Mouse (Mus musculus): Measurements from ENCODE around the gene Majin. TPM values are rescaled to one million over a fixed set of nuclear protein-coding genes. Genes with fewer than 3 reads are reported as not detected.

Majin gene
- total RNA-seq, 2 experiments from 2014 or later: not detected

DNA sequence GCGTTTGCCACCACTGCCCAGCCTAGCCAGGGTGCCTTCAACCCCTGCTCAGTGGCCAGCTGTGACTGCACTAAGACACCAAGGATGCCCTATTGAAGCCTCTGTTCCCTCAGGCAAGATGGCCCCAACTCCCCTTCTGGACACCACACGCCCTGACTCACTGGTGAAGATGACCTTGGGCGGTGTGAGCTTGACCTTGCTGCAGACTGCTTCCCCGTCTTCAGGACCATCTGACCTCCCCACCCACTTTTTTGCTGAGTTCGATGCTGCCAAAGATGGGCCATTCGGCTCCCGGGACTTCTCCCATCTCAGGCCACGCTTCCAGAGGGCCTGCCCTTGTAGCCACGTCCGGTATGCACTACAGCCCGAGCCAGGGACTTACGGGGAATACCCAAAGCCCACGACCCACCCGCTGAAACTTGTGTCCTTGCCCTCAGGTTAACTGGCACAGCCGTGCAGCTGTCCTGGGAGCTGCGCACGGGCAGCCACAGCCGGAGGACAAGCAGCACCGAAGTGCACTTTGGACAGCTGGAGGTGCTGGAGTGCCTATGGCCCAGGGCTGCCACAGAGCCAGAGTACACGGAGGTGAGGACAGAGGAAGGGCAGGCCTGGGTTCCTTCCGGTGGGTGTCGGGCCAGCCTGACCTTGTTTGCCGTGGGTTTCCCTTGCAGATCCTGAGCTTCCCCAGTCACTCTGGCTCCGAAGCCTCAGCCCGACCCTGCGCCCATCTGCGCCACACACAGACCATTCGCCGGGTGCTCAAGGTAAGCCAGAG, 63.5 kb downstream of the Majin start:
- intact Hi-C loops (cut with DNase I): no loop called here
- no peak for DNase-seq (ENCODE audit: extremely low spot score in 1 of 2, low spot score in 2 of 2)

GRCm38 (mm10) chr19:6253021-6253420, 68.8 kb downstream of the Majin start:
- intact Hi-C loops (cut with DNase I): no loop called here
- DNase-seq (ENCODE audit: extremely low spot score in 1 of 2, low spot score in 2 of 2): no peak

DNA sequence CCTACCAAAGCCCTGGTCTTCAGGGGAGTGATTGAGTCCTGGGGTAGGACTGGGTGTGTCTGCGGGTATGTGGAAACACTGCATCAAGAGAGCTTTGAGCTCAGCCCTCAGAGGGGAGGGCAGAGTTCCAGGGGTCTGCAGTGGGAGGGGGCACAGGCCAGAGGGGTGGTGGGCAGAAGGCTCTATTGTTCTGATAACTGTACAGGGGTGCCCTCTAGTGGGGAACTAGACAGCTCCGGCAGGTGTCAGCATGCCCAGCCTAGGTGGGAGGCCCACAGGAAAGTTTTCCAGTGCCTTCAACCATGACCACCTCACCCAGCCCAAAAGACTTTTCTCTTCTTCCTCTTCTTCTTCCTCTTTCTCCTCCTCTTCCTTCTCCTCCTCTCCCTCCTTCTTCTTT, 76.2 kb downstream of the Majin start:
- intact Hi-C loops (cut with DNase I): no loop called here
- no peak for DNase-seq (ENCODE audit: extremely low spot score in 1 of 2, low spot score in 2 of 2)

DNA sequence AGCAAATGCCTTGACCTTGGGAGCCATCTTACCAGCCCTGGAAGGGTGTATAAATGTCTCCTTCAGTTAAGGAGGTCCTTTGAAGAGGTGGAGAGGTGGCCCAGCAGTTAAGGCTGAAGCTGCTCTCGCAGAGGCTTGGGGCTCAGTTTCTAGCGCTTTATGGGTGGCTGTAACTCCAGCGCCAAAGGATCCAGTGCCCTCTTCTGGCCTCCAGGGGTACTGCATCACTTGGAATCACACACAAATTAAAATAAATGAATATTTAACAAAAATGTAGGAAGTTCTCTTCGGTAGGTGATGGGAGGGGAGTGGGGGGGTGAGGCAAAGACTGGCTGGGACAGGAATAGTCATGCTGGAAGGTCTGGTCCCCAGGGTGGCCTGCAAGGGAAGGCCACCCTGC, 76.8 kb downstream of the Majin start:
- DNase-seq (ENCODE audit: extremely low spot score in 1 of 2, low spot score in 2 of 2): no peak
- intact Hi-C loops (cut with DNase I): no loop called here

DNA sequence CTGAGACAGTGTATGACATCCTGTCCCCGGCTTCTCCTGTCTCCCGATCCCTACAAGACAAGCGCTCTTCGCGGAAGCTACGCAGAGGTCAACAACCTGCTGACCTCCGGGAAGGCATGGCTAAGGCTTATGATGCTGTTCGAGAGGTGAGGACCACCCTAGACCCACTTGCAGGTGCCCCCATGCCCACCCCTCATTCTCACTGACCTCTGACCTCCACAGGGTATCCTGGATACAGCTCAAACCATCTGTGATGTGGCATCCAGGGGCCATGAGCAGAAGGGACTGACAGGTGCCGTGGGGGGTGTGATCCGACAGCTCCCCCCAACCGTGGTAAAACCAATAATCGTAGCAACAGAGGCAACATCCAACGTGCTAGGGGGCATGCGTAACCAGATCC, 77.2 kb downstream of the Majin start:
- DNase-seq (ENCODE audit: extremely low spot score in 1 of 2, low spot score in 2 of 2): peak in 1 of 2 experiments; percentile 23
- intact Hi-C loops (cut with DNase I): no loop called here

- intact Hi-C loops (cut with DNase I): no loop called here
- DNase-seq (ENCODE audit: extremely low spot score in 1 of 2, low spot score in 2 of 2): peak in 1 of 2 experiments; percentile 71
These were observed 78.0 kb downstream of the Majin start for GRCm38 (mm10) chr19:6262222-6262621.

DNA sequence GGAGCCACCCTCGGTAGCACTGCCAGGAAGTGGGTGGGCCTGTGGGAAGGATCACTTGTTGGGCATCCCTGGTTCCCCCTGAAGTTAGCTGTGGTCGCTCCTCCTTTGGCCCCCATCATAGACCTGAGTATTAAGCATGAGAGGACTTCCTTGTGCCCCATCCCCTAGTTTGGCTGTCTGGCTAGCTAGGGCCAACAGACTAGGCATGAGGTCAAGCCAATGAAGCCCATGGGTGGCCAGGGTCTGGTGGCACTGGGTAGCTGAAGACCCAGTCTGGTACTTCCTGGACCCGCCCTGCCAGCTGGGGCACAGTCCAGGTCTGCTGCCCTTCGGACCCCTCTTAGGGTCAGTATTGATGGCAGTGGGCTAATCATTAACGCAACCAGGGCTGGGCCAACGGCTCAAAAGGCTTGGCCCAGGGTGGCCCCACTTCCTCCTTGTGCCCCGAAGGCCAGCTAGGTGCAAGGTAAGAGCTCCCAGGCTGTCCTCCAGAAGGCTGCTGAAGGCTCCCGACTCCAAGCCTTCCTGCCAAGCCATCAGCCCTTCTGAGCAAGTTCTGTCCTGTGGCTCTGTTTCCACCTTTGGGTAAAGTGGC, 78.7 kb downstream of the Majin start:
- no peak for DNase-seq (ENCODE audit: extremely low spot score in 1 of 2, low spot score in 2 of 2)
- intact Hi-C loops (cut with DNase I): no loop called here

- no peak for DNase-seq (ENCODE audit: extremely low spot score in 1 of 2, low spot score in 2 of 2)
- intact Hi-C loops (cut with DNase I): no loop called here
These were observed 80.0 kb downstream of the Majin start for GRCm38 (mm10) chr19:6264200-6264599.

DNA sequence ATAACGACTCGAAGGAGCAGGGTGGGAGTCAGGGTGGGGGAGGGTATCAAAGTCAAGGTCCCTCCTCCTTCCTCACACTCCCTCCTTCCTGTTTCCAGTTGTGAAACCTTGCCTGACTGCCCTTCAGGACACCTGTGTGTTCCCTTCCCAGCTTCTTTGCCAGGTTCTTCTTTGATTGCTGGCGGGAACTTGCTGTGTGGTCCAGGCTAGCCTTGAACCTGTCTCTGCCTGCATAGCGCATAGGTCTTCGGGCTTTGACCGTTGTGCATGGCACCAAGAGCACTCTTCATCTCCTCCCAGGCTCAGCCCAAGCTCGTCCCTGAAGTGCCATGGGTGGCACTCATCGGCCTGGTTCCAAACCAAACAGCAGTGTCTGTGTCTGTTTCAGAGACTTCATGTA, 80.8 kb downstream of the Majin start:
- no peak for DNase-seq (ENCODE audit: extremely low spot score in 1 of 2, low spot score in 2 of 2)
- intact Hi-C loops (cut with DNase I): loop anchor here (5.0 kb wide), 1 partner anchor 67 kb away; the partner anchor contains the start of gene Men1

- intact Hi-C loops (cut with DNase I): loop anchor here (5.0 kb wide), 1 partner anchor 67 kb away; the partner anchor contains the start of gene Men1
These were observed 81.6 kb downstream of the Majin start for GRCm38 (mm10) chr19:6265727-6266182.

DNA sequence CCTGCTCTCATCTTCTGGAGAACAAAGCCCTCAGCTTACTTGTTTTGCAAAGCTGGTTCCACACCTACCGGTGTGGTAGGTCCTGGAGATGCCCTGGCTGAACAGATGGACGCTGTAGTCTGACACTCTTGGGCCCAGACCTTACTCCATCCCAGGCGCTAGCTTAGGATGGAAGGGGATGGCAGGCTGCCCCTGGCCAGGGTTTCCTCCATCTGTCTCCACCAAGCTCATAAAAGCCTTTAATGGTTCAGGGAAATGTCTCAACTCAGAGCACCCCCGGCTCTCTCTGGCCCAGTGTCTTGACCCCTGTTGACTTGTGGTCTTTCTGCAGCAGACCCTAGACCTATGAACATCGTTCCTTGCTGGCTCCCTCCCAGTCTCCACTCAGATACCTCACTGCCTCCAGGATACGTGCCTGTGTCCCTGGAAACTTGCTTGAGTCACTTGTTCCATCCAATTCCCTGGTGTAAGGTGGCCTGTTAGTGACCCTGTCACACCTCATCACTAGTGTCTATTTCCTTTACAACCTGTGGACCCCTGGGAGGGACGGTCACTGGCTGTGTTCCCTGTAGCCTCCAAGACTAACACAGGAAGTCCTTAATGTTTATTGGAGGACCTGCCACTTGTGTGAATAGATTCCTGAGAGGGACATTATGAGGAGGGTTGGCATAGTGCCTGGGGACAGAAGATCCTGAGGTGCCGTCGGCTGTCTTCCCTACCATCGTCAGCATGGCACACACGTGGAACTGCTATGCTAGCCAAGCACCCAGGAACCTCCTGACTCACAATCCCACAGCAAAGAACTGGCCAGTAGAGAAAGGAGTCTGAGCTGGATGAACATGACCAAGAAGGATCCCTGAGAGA, 83.3 kb downstream of the Majin start:
- no peak for DNase-seq (ENCODE audit: extremely low spot score in 1 of 2, low spot score in 2 of 2)
- intact Hi-C loops (cut with DNase I): loop anchor here (2.0 to 5.0 kb wide), 2 partner anchors 37 to 65 kb away; partner anchors contain the start of gene Men1

More at GRCm38 (mm10) chr19:6265727-6266182, 81.6 kb downstream of the Majin start:
- DNase-seq (ENCODE audit: extremely low spot score in 1 of 2, low spot score in 2 of 2): no peak

DNA sequence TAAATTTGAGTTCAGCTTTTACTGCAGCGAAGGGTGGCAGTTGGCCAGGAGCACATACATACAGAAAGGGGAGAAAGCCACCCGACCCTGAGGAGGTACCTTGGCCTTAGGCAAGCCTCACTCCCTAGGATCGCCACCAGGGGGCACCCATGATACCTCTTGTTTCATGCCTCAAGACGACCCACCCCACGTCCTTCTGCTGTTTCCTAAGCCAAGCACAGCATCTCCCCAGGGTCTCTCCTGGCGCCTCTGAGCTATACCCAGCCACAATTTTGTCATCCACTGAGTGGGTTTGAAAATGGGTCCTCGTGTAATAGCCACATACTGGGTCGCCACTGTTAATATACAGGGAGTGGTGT, 84.0 kb downstream of the Majin start:
- peak; percentile 69 to 84 for DNase-seq (ENCODE audit: extremely low spot score in 1 of 2, low spot score in 2 of 2)
- intact Hi-C loops (cut with DNase I): loop anchor here (2.0 to 5.0 kb wide), 2 partner anchors 37 to 64 kb away; partner anchors contain the start of gene Men1

GRCm38 (mm10) chr19:6268670-6269132, 84.5 kb downstream of the Majin start:
- DNase-seq (ENCODE audit: extremely low spot score in 1 of 2, low spot score in 2 of 2): no peak
- intact Hi-C loops (cut with DNase I): loop anchor here (2.0 to 5.0 kb wide), 2 partner anchors 36 to 64 kb away; partner anchors contain the start of gene Men1

DNA sequence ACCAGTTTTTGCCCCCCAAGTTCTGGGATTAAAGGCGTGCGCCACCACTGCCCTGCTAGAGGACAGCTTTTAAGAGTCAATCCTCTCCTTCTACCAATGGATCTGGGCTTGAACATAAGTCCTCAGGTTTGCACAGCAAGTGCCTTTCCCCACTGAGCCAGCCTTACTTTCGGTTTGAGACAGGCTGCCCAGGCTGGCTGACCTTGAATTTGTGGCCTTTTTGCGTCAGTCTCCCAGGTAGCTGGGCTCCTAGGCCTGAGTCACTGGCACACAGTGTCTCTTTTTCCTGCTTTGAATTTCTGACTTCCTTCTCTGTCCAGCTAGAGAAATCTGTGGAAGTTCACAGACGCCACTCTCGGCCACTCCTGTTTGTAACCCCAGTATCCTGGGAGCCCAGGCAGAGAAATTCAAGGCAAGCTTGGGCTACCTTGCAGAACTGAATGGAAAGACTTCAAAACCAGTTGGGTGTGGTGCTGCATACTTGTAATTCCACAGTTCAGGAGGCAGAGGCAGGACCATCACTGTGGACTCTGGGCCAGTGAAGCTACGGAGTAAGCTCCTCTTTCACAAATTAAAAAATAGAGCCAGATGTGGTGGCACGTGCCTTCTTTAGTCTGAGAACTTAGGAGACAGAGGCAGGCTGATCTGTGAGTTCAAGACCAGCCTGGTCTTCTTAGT, 85.7 kb downstream of the Majin start:
- no peak for DNase-seq (ENCODE audit: extremely low spot score in 1 of 2, low spot score in 2 of 2)
- intact Hi-C loops (cut with DNase I): loop anchor here (2.0 to 5.0 kb wide), 2 partner anchors 35 to 62 kb away; partner anchors contain the start of gene Men1

DNA sequence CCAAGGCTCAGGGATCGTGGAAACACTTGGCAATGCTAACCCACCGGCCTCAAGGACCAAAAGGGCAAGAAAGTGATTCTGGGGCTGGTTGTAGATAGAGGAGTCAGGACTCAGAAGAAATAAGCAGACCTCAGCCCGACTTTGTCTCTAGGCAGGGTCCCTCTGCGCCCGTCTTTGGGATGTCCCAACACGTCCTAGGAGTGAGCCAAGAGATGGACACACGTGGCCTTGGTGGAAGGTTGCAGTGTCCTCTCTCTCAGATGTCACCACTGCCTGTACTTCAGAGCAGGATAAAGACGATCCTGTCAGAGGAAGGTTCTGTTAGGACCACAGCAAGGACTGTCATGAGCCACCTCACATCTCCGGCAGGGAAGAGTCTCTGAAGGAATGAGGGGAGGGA, 86.5 kb downstream of the Majin start:
- DNase-seq (ENCODE audit: extremely low spot score in 1 of 2, low spot score in 2 of 2): no peak

DNA sequence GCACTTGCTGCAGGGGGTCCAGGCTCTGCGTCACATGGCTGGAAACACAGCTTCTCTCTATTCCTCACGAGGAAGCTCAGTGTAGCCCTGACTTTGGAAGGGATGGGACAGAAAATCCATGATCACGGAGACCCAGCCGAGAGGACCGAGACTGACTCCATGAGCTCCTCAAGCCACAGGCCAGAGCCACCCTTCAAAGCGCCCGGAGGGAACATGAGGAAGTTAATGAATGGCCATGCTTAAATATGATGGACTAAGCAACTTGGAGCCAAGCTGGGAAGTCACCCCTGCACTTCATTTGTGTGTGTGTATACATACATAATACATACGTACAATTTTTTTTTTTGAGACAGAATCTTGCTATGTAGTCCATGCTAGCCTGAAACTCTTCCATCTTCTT, 87.0 kb downstream of the Majin start:
- DNase-seq (ENCODE audit: extremely low spot score in 1 of 2, low spot score in 2 of 2): no peak
- intact Hi-C loops (cut with DNase I): no loop called here

More for the DNA sequence above, 86.5 kb downstream of the Majin start:
- intact Hi-C loops (cut with DNase I): no loop called here

GRCm38 (mm10) chr19:6272053-6272452, 87.9 kb downstream of the Majin start:
- intact Hi-C loops (cut with DNase I): no loop called here
- no peak for DNase-seq (ENCODE audit: extremely low spot score in 1 of 2, low spot score in 2 of 2)

- intact Hi-C loops (cut with DNase I): no loop called here
- DNase-seq (ENCODE audit: extremely low spot score in 1 of 2, low spot score in 2 of 2): peak in 1 of 2 experiments; percentile 38
These were observed 88.5 kb downstream of the Majin start for GRCm38 (mm10) chr19:6272738-6273137.
